Mouse (Mus musculus) small intestine, adult 2 months (tissue): Measurements from ENCODE around the gene Il22ra2. TPM values are rescaled to one million over a fixed set of nuclear protein-coding genes. Genes with fewer than 3 reads are reported as not detected.

Experiments used
- H3K27ac ChIP-seq: fragments of 200-500 bp; 2 replicates; pipeline ENCODE4 v1.5.1; 2012; ENCODE audit warnings: low read depth, low read length, control low read depth, inconsistent platforms; ENCODE audit not compliant: insufficient read depth
- H3K27me3 ChIP-seq: fragments of 200-500 bp; 2 replicates; pipeline ENCODE4 v1.6.1; 2012; ENCODE audit warnings: mild to moderate bottlenecking, moderate library complexity, low read length, inconsistent platforms; ENCODE audit not compliant: control insufficient read depth, insufficient read depth
- H3K36me3 ChIP-seq: fragments of 200-500 bp; 2 replicates; pipeline ENCODE4 v1.6.1; 2012; ENCODE audit warnings: mild to moderate bottlenecking, low read length, control low read depth, inconsistent platforms; ENCODE audit not compliant: control insufficient read depth, insufficient read depth
- H3K4me1 ChIP-seq: fragments of 200-500 bp; 2 replicates; pipeline ENCODE4 v1.6.1; 2012; ENCODE audit warnings: low read length, inconsistent platforms, mixed read lengths; ENCODE audit not compliant: control insufficient read depth, insufficient read depth, insufficient read length
- H3K4me3 ChIP-seq: fragments of 200-500 bp; 2 replicates; pipeline ENCODE4 v1.5.1; 2012; ENCODE audit warnings: low read depth, mild to moderate bottlenecking, control low read depth, inconsistent platforms, low read length, moderate library complexity
- CTCF ChIP-seq: fragments of 200-500 bp; IDR thresholded peaks from 2 replicates; pipeline ENCODE4 v1.5.1; 2012; ENCODE audit warnings: low read depth, mild to moderate bottlenecking, control low read depth, inconsistent platforms, low read length, moderate library complexity, mixed read lengths; ENCODE audit not compliant: insufficient replicate concordance, insufficient read length; ENCODE audit errors: extremely low read depth
- POLR2A ChIP-seq: fragments of 200-500 bp; IDR thresholded peaks from 2 replicates; pipeline ENCODE4 v1.6.1; 2012; ENCODE audit warnings: low read depth, mild to moderate bottlenecking, control low read depth, inconsistent platforms, low read length, moderate library complexity
- WGBS: fragments of 180-500 bp; shearing (Covaris S2); methylation state at CpG from one replicate; pipeline ENCODE4 v1.1.7; 2018; 5-methylcytosine and 5-hydroxymethylcytosine counted together
- polyA plus RNA-seq: library from polyadenylated mRNA; depleted of rRNA; stranded (reverse); fragments of >200 nt; gene quantifications from 2 replicates; pipeline ENCODE4 v1.2.3, GENCODE M21; 2012

Gene Il22ra2
- polyA plus RNA-seq, 1 experiment: 0.58 TPM

DNA sequence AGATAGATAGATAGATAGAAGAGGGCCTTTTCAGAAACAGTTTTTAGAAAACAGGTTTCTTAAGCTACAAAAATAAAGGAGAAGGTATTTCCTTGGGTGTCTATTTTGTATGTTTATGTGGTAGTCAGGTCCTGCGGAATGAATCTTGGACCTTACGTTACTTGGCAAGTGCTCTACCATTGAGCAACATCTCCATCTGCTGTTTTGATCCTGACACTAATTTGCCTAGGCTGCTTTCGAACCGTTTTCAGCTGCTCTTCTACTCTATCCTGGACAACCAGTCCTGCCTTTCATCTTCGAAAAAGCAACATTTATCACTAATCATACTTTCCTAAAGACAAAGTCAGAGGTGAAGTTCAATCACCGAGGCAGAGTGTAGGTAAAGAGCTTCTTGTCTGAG lies 18.6 kb upstream of the Il22ra2 start:
- Histone ChIP-seq H3K4me3 (no peak overlapping the region), H3K36me3 (peaks cover 84% of the 10 kb centered on the region), H3K27ac (no peak overlapping the region), H3K4me1 (no peaks in the 10 kb centered on the region; the same call in 1 of the 2 replicates), H3K27me3 (no peaks in the 10 kb centered on the region)
- 81% methylated on average over 6 of the region's 6 CpGs for WGBS
- TF ChIP-seq POLR2A (no peak), CTCF (no peak)

- Histone ChIP-seq H3K27ac (no peak overlapping the region), H3K4me3 (no peak overlapping the region), H3K27me3 (no peaks in the 10 kb centered on the region), H3K4me1 (no peaks in the 10 kb centered on the region), H3K36me3 (peaks cover 62% of the 10 kb centered on the region)
- TF ChIP-seq POLR2A (no peak), CTCF (no peak)
- 85% methylated on average over 14 of the region's 14 CpGs for WGBS
Observed at GRCm38 (mm10) chr10:19609125-19609524, 12.7 kb upstream of the Il22ra2 start.

GRCm38 (mm10) chr10:19611616-19612015 lies 10.2 kb upstream of the Il22ra2 start:
- TF ChIP-seq CTCF: no peak
- TF ChIP-seq POLR2A: no peak
- H3K27me3 ChIP-seq: no peaks in the 10 kb centered on the region
- H3K36me3 ChIP-seq: peaks cover 38% of the 10 kb centered on the region
- H3K4me1 ChIP-seq: peaks cover under 1% of the 10 kb centered on the region; the same call in 1 of the 2 replicates
- no peak overlapping the region for H3K4me3 ChIP-seq
- WGBS: 42% methylated on average over 2 of the region's 2 CpGs
- H3K27ac ChIP-seq: no peak overlapping the region

DNA sequence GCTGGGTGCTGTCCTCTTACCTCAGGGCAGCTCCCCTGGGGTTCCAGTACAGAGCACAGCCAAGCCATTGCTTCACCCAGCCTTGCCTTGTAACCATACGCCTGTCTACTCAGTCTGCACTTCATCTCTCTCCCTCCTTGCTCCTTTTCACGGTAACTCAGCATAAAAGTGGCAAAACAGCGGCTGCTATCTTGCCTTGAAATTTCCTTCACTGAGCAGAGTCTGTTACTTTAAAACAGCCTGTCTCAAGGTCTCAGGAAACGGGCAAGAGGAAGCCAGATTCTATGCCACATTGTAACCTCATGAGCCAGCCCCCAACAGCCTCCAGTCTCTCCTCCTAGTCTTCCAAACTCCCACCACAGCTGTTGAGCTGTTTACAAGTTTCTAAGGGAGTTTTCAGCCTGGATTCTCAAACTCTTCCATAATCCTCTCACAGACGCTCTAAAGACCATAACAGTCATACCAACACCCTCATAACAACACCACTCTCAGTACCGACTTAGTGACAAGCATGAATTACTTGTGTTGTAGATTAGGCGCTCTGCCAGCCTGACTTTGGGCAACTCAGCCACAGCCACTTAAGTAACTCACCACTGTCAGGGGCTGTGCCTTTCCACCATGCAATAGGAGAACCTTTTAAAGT lies 8.6 kb upstream of the Il22ra2 start:
- H3K4me3 ChIP-seq: no peak overlapping the region
- 43% methylated on average over 7 of the region's 7 CpGs for WGBS
- TF ChIP-seq POLR2A: no peak
- no peak for TF ChIP-seq CTCF
- no peaks in the 10 kb centered on the region for H3K27me3 ChIP-seq
- H3K27ac ChIP-seq: peak overlapping the region; percentile 21; the same call in 1 of the 2 replicates
- H3K36me3 ChIP-seq: peaks cover 24% of the 10 kb centered on the region
- H3K4me1 ChIP-seq: peaks cover 3% of the 10 kb centered on the region; the same call in 1 of the 2 replicates

DNA sequence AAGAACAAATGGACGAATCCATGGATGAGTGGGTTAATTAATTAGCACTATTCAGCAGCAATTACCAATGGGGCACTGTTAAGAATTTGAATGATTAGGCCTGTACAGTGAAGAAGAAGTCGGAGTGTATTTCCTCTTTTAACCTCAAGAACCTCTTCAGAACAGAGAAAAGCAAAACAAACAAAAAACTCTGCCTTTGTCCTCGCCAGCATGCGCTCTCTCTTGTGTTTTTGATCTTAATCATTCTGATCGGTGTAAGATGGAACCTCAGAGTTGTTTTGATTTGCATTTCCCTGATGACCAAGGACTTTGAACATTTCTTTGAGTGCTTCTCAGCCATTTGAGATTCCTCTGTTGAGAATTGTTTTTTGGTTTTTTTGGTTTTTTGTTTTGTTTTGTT lies 2.1 kb upstream of the Il22ra2 start:
- Histone ChIP-seq H3K27ac (no peak overlapping the region), H3K27me3 (no peaks in the 10 kb centered on the region), H3K4me1 (peaks cover 3% of the 10 kb centered on the region; the same call in 1 of the 2 replicates), H3K36me3 (no peaks in the 10 kb centered on the region), H3K4me3 (no peak overlapping the region)
- WGBS: 76% methylated on average over 5 of the region's 5 CpGs
- no peak for TF ChIP-seq CTCF

DNA sequence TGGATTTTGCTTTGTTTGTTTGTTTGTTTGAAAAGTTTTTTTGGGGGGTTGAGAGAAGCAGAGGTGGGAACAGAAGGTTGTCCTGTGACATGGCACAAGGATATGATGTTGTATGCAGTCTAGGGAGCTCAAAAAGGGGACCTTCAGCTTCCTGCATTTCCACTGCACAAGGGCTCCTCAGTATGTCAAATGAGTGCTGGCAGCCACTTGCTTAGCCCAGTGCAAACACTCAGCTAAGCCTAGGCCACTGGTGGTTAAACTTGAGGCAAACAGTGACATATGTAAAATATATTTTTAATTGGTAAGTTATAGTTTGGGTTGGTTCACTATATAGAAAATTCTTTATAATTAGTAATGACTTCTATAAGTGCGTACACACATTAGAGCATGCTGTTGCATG lies 2.8 kb downstream of the Il22ra2 start:
- 97% methylated on average over 1 of the region's 1 CpGs for WGBS
- H3K4me3 ChIP-seq: no peak overlapping the region
- no peak for TF ChIP-seq POLR2A
- no peak for TF ChIP-seq CTCF

GRCm38 (mm10) chr10:19627342-19627741 lies 5.5 kb downstream of the Il22ra2 start:
- H3K27me3 ChIP-seq: no peaks in the 10 kb centered on the region
- H3K4me3 ChIP-seq: no peak overlapping the region
- H3K4me1 ChIP-seq: no peaks in the 10 kb centered on the region
- no peak overlapping the region for H3K27ac ChIP-seq
- WGBS: 90% methylated on average over 2 of the region's 2 CpGs
- H3K36me3 ChIP-seq: no peaks in the 10 kb centered on the region
- no peak for TF ChIP-seq POLR2A
- no peak for TF ChIP-seq CTCF

More for the DNA sequence above, 2.8 kb downstream of the Il22ra2 start:
- Histone ChIP-seq H3K4me1 (no peaks in the 10 kb centered on the region), H3K36me3 (no peaks in the 10 kb centered on the region), H3K27me3 (no peaks in the 10 kb centered on the region), H3K27ac (no peak overlapping the region)
